Mouse (Mus musculus): ENCODE data around the gene Sh3bp1.
"Not testable (repeated sequence)": the region's sequence is repeated elsewhere in the genome, so short reads cannot be mapped to it uniquely, and the experiment has no call there.

Sh3bp1 gene

DNA sequence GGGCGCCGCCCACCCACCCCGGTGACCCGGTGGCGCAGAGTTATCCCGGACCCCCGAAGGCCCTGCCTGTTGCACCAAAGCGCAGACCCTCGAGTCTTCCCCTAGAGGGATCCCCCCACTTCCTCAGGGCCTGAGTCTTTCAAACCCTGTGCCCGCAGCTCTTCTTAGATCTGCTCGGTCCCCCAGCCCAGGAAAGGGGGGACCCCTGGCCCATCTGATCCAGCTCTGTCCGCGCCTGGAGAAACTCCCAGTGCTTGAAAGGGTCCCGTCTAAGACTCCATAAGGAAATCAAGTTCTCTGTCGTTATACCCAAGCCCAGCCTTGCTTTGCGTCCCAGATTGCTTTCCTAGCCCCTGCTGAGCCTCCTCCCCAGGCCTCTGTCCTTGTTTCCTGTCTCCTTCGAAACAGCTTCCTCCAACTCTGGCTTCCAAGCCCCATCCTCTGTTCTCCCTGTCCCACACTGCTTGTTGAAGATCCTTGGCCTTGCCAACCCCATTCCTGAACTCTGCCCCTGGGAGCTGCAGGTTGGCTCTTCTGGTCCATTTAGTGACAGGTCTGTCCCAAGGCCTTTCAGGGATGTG, 21.7 kb upstream of the Sh3bp1 start:
- DNase-seq = no peak

DNA sequence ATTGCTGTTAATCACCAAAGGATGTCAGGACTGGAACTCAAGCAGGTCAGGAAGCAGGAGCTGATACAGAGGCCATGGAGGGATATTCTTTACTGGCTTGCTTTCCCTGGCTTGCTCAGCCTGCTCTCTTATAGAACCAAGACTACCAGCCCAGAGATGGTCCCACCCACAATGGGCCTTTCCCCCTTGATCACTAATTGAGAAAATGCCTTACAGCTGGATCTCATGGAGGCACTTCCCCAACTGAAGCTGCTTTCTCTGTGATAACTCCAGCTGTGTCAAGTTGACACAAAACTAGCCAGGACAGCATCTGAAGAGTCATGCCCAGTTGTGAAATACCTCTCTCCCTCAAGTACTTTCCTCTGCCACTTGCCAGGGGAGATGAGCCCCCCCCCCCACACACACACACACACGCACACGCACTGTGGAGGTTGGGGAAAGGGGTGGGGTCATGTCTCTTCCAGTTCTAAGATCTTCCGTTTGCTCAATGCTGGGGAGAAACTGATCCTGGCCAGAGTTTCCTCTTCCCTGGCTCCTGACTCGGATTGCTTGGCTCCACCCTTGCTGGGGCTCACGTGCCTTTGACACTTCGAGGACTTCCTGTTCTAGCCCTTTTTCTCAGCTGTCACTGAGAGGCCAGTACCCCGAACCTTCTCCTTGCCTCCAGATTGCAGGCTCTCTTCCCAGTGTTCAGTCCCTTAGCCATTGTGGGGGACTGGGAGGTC, 20.6 kb upstream of the Sh3bp1 start:
- DNase-seq = not testable (repeated sequence)

DNA sequence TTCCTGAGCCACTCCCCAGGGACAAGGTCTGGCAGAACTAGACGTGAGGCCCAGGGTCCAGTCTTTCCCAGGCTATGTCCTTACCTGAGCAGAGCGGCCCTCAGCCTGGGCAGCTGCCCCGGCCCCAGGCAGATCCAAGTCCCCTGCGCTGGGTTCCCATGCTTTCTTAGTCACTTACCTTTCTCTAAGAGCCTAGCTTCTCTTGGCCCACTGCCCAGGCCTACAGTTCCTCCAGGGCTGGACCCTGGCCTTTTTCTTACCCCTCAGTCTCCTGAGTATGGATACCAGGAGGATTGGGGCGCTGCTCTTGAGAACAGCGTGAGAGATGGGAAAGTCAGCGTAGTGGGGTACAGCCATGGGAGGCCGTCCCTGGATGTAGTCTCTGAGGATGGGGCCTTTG, 19.1 kb upstream of the Sh3bp1 start:
- DNase-seq = no peak

DNA sequence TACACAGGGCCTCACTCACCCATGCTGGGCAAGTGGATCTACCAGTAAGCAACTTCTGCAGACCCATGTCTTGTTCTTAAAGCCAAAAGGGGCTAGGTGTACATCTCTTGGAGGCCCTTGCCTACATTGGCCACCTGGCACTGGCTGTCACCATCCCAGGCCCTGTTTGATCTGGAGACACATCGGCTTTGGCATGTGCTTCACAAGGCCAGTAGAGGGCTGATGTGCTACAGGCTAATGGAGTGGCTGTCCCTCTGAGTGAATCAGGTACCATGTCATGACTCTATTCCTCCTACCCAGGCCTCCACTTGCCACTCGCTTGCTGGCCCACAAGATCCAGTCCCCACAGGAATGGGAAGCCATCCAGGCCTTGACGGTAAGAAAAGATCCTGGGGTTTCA, 17.7 kb upstream of the Sh3bp1 start:
- no peak for DNase-seq

DNA sequence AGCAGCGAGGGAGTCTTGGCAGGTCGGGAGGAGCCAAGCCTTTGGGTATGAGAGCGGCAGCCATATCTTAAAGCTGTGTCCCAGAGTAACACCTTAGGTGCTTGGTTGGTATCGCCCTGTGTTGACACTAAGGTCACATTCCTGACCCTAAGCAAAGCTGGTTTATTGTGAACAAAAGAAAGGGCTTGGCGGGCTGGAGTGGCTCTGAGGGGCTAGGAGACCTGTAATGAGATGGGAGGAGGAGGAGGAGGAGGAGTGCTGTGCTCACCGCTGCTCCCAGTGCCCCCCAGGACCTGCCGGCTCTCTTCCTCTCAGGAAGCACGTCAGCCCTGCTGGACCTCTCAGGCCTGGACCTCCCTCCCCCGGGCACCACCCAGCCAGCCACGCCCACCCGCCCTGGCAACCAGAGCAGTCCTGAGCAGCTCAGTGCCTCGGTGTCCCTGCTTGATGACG, 10.1 kb upstream of the Sh3bp1 start:
- DNase-seq = no peak

DNA sequence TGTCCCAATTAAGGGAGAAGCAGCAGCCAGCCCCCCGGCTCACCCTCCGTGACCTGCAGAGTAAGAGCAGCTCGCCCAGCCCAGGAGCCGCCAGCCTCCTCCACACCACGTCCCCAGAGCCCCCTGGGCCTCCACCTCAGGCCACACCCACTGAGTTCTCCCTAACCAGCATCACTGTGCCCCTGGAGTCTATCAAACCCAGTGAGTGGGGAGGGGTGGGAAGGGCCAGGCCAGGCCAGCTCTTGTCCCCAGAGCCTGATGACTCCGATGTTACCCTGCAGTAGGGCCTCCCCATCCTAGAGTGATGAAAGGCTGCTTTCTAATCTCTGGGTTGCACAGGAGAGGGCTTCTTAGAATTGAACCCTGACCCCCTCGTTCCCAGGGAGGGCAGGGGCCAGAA, 7.1 kb upstream of the Sh3bp1 start:
- no peak for DNase-seq

DNA sequence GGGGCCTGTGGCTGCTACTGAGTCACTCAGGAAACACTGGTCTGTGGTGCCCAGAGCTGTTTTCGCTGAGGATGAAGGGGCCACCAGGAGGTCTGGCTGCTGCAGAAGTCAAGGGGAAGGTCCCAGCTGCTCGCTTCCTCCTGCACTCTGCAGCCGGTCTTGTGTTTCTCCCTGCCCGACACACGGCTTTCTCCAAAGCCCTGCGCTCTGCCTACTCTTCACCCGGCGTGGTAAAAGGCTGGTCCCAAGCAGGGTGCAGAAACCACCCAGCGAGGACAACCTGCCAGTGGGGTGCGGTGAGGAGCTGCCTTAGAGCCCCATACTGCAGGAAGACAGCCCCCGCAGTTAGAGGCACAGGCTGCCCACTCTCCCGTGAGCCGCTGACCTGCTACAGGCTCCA, 4.8 kb upstream of the Sh3bp1 start:
- DNase-seq = no peak

DNA sequence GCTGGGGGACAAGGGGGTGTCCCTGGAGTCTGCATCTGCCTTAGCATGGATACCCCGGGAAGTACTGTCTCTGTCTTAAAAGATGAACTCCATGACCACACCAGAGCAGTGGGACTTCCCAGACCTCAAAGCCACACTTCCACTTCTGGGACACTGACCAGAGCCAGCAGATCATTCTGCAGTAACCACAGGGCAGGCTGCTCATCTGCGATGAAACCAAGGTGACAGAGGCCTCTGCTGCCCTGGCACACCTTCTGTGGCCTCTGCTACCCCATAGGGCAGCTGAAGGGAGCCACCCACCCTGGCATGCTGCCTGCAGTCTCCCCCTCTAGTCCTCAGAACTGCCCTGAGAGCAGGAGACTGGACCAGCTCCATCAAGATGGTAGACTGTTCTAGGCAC, 3.8 kb upstream of the Sh3bp1 start:
- no peak for DNase-seq

DNA sequence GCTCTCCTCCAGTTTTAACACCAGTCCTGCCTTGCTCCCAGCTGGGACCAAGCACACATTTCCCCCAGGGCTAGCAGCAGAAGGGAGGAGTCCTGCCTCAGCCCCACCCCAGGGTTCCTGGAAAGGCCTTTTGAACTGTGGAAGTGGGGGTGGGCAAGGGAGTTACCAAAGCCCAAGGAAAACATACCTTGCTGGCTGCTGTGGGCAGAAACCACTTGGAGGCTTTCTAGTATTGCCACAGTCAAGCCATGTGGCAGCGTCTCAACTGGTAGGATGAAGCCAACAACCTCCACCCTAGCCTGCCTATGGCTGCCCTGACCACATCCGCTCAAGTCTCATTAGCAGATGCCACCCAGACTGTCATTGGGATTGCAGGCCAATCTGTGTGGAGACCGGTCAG, 3.4 kb upstream of the Sh3bp1 start:
- DNase-seq = no peak

DNA sequence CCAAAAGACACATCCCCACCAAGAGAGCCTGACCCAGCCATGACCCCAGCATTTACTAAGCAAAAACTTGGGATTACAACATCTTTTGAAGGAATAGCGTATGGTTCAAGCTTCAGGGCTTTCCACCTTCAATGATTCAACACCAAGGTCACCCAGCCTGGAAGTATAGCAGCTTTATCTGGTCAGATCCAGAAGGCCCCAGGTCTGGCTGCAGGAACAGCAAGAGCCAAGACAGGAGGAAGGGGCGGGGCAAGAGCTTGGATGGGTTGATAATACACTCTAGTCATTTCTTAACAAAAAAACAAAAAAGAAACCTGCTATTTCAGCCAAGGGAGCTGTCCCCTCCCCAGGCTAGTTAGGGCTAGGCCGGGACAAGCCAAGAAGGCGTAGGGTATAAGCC, 2.1 kb upstream of the Sh3bp1 start:
- DNase-seq = no peak

DNA sequence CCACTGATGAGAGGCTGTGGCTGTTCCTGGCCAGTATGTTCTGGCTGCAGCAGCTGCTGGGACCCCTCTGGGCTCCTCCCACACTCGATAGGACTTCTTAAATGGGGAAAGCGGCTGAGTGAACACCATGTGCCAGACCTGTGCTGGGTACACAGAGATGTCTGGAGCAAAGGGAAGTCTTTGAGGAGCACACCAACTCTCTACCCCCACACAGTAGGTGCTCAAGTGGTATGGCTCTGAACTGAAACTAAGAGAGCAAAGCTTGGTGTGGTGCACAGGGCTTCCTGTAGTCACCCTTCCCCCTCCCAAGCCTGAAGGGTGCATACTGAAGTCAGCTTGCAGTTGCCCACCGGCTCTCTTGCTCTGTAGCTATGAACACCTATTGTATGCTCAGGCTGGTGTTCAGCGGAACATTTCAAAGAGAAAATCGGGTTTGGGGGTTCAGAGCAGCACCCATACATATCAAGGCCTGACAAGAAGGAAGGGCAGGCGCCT, 1.0 kb upstream of the Sh3bp1 start:
- DNase-seq = no peak

DNA sequence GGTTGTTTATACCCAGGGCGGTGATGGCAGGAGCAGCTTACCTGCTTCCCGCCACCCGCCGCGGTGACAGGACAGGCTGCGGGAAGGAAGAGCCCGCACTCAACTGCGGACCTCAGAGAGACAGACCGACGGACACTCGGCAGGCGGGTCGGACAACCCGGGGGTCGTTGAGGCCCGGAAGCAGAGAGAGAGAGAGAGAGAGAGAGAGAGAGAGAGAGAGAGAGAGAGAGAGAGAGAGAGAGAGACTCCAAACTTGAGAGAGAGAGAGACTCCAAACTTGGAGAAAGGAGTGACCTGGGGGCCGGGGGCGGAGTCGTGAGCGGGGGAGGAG, 194 bp upstream of the Sh3bp1 start, which contains the start of gene Gm49510:
Gm49510 (plus strand) TSS at position 259 of the 331 bp plus-strand sequence.
- no peak for DNase-seq

DNA sequence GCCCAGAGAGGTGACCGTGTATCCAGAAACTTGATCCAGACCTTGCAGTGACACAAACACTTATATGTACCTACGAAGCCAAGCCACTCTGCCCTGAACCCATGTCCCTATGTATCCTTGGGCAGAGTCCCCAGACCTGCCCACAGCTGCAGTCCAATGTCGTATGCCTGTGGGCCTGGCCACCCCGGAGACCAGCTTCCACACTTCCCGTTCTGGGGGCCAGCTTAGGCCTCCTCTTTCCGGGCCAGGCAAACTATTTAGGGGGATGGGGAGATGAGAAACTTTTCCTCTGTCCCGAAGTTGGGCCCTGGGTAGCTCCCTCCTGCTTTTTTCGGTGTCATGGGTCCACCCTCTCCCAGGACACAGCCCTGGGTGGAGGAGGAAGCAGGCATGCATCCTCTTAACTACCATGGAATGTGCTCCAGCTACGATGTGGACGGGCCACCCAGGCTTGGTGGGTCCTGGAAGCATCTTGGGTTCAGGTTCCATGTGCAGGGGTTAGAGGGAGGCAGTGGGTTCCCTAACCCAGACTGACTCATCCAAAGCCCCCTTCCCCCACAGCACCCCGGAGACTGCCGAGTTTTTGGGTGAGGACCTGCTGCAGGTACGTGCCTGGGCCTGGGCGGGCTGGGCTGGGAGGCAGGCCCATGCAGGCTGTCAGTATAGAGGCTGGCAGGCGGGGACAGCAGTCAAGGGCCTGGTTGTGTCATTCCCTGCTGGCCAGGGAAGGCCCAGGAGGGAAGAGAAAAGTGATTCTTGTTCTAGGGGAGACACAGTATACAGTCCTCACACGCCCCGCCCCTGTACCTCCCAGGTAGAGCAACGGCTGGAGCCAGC, 1.2 kb downstream of the Sh3bp1 start:
- DNase-seq = no peak

DNA sequence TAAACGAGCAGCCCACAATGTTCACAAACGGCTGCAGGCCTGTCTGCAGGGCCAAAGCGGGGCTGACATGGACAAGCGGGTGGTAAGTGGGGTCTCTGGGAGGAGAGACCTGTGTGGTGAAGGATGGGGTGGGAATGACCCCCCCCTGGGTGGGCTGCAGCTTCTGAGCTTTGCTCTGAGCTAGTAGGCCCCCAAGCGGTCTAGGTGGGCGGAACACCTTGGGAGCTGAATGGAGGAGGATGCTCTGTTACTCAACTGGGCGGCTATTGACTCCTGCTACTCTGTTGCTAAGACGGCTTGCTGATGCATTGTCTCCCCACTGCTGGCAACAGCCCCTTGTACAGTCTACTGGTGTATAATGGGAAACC, 1.8 kb downstream of the Sh3bp1 start:
- no peak for DNase-seq

DNA sequence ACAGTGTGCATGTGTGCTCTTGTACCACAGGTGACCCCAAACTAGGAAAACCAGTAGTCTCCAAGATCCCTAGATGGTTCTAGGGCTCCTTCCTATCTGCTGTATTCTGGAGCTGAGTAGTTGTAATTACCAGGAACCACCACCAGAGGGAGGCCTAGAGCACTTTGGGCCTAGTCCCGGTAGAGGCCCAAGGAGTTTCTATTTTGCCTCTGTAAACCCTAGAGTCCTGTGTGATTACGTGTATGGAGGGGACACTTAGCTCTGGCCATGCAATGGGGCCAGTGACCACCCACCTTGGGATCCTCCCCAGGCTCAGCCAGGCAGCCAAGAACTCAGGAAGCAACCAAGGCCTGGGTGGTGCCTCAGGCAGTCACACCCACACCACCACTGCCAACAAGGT, 3.7 kb downstream of the Sh3bp1 start:
- peak; percentile 86 for DNase-seq

DNA sequence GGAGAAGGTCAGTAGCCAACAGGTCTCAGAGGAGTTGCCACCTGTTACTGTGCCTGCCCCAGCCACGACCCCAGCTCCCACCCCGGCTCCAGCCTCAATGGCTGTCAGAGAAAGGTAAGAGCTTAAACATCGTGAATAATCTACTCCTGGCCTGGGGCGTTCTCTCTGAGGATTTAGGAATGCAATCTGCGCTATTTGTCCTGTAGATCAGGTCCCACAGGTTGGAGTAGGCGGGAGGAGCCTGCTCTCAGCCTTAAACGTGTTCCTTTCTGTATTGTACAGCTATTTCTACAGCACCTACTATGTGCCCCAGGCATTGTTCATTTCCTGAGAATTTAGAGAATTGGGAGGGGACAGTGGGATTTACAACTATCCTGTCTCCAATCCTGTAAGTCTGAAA, 8.8 kb downstream of the Sh3bp1 start:
- no peak for DNase-seq

DNA sequence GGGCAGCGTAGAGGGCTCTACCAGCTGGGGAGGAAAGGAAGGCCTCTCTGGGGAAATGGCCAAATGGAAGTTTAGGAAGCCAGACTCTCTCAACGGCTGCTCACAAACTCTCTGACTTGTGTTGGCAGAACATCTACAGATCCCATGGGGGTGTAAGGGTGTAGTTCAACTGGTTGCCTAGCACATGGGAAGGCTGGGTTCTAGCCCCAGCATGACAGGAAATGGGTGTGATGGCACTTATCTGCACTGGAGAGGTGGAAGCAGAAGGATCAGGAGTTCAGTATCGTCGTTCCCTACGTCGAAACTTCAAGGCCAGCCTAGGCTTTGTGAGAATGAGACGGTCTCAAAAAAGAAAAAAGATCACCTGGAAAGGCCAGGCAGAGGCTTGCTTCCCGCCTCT, 9.4 kb downstream of the Sh3bp1 start:
- DNase-seq = no peak

DNA sequence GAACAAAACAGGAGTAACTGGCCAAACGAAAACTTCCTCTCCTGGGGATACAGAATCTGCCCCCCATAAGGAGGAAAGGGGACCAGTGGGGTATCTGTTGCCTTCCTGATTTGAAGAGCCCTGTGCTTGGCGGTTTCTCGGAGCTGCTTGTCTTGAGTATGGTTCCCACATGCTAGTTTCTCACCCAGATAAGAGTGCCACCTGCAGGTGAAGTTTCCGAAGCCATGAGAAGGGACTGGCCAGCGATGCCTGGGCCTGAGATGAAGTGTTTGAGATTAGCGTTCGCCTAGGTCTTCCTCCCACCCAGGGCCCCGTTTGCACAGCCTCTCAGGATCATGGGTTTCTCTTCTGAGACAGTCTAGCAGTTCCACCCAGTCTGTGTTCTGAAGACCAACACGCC, 12.5 kb downstream of the Sh3bp1 start:
- peak; percentile 76 for DNase-seq

DNA sequence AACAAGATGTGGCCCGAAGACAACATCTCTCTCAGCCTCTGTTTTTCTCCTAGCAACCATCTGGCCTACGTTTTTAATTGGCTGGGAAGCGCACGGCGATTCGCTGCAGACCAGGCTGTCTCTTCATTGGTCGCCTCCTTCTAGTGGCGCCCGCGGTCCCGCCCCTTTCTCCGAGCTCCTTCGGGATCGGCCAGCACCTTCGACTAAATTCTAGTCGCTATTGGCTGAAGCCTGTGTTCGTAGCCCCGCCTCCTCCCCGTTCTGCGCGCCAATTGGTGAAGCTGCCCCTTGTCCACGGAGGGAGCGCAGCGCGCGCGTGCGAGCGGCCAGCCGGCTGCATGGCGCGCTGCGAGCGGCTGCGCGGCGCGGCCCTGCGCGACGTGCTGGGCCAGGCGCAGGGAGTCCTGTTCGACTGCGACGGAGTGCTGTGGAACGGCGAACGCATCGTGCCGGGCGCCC, 14.1 kb downstream of the Sh3bp1 start, which contains the start of gene Pdxp:
Pdxp (plus strand) TSS at position 288 of the 459 bp plus-strand sequence.
- peak; percentile 100 for DNase-seq

DNA sequence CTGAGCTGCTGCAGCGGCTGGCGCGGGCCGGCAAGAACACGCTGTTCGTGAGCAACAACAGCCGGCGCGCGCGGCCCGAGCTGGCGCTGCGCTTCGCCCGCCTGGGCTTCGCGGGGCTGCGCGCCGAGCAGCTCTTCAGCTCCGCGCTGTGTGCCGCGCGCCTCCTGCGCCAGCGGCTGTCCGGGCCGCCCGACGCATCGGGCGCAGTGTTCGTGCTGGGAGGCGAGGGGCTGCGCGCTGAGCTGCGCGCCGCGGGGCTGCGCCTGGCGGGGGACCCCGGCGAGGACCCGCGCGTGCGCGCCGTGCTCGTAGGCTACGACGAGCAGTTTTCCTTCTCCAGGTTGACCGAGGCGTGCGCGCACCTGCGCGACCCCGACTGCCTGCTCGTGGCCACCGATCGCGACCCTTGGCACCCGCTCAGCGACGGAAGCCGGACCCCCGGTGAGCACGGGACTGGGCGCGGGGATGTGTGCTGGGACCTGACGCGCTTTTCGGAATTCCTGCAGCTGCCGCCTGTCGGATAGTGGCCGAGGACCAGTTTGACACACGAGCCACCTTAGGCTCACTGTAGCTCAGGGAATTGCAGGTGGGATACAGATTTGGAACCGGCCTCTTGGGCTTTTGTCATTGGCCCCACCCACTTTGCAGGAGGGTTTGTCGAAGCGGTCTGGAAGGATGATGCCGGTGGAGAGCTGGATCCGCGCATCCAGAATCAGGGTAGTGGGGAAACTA, 14.7 kb downstream of the Sh3bp1 start:
- DNase-seq = no peak

DNA sequence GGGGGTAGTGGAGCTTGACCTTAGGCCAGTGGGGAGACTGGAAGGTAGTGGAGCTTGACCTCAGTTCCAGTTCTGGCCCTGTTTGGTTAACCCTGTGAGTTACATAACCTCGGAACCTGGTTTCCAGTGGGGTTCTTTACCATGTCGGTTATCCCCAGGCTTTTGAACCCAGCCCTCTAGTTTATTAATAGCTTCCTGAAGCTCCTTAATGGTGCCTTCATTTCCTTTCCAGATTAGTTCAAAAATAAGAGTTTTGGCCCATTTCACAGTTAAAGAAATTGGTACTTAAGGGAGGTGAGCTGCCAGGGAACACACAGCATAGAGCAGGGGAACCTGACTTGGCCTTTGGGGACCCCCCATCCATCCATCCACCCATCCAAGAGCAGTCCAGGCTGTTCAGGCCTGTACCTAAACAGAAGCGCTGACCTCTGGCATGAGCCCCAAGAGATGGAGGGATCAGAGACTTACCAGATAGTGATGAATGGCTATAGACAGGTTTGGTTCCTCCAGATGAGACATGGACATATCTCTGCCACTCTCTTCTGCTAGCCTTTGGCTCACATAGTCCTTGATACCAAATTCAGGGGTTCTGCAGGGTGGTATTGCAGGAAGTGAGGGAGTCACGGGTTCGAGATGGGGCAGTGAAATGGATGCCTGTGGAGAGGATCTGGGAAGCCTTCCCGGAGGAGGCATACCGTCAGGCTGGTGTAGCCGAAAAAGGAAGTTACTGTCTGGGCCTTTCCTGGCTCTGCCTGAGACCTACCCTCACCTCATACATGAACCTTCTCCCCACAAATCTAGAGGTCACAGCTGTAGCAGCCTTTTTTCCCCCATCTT, 15.5 kb downstream of the Sh3bp1 start:
- no peak for DNase-seq

DNA sequence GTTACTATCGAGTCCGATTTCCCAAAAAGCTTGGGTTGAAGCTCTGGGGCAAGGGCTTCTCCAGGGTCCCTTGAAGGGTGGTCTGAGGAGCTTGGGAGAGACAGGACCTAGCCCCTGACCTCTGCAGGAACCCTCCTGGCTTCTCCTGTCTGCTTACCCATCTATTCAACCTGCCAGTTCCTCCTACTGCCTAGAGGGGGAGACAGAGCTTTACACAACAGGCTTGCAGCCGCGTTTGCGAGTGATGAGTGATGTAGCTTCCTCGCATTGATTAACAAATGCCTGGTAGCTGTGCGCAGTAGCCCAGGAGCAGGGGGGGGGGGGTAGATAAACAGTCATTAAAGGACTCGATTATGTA, 16.1 kb downstream of the Sh3bp1 start:
- peak; percentile 92 for DNase-seq

All from retina, postnatal 1 day (tissue).